Mouse (Mus musculus) mouse trophoblast stem cell (cell line): ENCODE measurements around the gene Tmem132d.

Experiments used
- in situ Hi-C, 2 experiments: fragments of 300-500 bp; cut with MseI, MboI; formaldehyde crosslinking; loops; 2 replicates in 1 of 2; 3 replicates in 1 of 2; pipeline ENCODE4 v1.15.1; 2025

Tmem132d gene

DNA sequence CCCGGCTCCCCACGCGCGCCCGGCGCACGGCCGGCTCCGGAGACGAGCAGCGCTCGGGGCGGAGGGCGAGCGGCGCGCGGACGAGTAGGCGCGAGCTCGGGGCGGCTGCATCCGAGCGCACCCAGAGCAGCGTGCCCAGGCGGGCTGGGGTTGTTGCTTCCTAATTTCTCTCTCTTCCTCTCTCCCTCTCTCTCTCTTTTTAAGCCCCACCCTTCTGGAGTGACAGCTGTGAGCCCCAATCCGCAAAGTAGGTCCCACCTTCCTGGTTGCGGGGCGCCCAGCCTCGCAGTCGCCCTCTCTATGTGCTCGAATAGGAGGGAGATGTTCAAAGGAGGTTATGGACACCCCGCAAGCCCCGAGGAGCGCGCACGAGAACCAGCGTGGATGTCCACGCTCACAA lies at the start of gene Tmem132d:
Tmem132d (minus strand) TSS at position 162 of the 400 bp plus-strand sequence.
- in situ Hi-C loops = no loop called here

- in situ Hi-C loops = no loop called here
Measured at GRCm38 (mm10) chr5:128480816-128481215, 47.9 kb upstream of the Tmem132d start.

- in situ Hi-C loops = no loop called here
Measured at GRCm38 (mm10) chr5:128475372-128475771, 42.5 kb upstream of the Tmem132d start.

DNA sequence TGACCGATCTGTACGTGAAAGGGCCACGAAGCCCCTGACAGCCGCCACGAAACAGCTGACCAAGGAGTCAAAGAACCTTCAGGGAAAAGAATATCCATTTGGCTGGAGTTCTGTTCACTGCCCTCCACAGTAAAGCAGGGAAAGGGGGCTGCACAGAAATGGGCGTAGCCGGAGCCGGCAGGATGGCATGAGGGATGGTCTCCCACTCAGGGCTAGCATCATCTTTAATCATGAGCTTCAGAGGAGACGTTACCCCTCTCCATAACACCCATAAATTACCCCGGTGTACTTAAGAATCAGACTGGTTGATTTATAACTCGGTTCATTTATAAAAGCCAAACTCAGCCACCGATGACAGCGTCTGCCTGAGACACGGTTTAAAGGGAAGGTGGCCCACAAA lies 36.9 kb upstream of the Tmem132d start:
- in situ Hi-C loops = no loop called here

GRCm38 (mm10) chr5:128464514-128464913 lies 31.6 kb upstream of the Tmem132d start:
- in situ Hi-C loops = no loop called here

DNA sequence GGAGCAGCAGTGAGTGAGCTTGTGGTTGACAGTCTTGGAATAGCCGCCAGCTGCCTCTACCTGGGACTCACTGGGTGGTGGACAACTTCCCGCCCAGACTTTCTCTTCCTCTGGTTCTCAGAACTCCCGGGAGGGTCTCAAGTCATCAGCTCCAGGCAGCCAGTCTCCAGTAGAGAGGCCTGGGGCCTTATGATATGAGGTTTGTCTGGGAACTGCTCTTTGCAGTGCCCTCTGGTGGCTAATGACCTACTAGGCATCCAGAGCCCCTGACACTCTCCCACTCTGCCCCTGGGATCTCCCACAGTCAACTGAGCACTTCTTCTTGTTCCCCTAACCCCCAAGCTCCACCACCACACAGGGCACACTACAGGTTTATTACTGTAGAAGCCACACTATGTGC lies 27.7 kb upstream of the Tmem132d start:
- in situ Hi-C loops = no loop called here

GRCm38 (mm10) chr5:128455732-128456131 lies 22.9 kb upstream of the Tmem132d start:
- in situ Hi-C loops = no loop called here

GRCm38 (mm10) chr5:128452196-128452595 lies 19.3 kb upstream of the Tmem132d start:
- in situ Hi-C loops = no loop called here

DNA sequence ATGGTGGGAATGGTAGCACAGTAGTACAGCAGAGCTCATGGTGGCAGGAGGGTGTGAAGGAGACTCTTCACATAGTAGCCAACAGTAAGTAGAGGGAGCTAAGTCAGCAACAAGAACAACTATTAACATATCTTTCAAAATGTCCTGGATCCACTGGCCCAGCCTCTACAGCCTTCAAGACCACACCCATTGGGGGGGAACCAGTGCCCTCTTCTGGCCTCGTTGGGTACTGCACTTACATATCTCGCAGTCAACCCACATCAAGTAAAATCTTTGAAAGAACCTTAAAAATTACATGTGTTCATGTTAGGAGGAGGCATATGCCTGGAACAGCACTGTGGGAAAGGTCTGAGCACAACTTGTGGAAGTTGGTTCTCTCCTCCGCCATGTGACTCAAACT lies 17.9 kb upstream of the Tmem132d start:
- in situ Hi-C loops = no loop called here

GRCm38 (mm10) chr5:128444876-128445275 lies 12.0 kb upstream of the Tmem132d start:
- in situ Hi-C loops = no loop called here

- in situ Hi-C loops = no loop called here
Measured at GRCm38 (mm10) chr5:128443848-128444247, 11.0 kb upstream of the Tmem132d start.

- in situ Hi-C loops = no loop called here
Measured at GRCm38 (mm10) chr5:128441121-128441520, 8.2 kb upstream of the Tmem132d start.

GRCm38 (mm10) chr5:128439828-128440227 lies 7.0 kb upstream of the Tmem132d start:
- in situ Hi-C loops = no loop called here

DNA sequence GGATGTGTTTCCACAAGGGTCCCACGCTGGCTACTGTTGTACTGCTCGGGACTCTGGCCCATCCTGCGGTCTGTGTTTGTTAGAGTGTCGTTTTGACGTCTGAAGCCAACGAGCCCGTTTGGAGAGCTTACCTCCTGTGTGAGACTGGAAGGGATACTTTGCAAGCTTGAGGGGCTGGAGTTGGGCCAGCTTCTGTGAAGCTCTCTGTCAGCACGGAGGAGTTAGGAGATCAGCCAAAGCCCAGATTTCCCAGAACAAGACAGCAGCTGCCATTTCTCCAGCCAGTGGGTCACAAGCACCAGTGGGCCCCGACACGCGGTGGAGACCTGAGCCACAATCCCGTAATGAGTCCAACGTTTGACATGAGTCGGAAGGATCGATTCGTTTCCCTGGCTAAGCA lies 5.2 kb upstream of the Tmem132d start:
- in situ Hi-C loops = no loop called here

DNA sequence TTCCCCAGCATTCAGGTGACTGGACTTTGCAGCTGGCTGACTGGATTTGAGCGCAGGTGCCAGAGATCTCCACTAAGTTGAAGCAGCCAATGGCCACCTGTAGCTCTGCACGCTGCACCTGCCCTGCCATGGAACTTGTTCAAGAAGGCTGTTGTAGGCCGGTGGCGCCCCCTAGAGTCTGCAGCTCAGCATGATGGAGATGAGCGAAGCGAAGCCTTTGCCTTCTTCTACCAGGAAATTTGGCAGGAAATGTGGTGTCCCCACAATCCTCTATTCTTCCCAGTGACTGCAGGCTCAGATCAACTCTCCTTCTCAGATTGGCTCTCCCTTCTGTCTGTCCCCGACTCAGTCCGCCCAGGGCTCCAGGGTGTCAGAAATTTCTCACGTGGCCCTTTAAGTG lies 4.0 kb upstream of the Tmem132d start:
- in situ Hi-C loops = no loop called here

- in situ Hi-C loops = no loop called here
Measured at GRCm38 (mm10) chr5:128435683-128436082, 2.8 kb upstream of the Tmem132d start.

DNA sequence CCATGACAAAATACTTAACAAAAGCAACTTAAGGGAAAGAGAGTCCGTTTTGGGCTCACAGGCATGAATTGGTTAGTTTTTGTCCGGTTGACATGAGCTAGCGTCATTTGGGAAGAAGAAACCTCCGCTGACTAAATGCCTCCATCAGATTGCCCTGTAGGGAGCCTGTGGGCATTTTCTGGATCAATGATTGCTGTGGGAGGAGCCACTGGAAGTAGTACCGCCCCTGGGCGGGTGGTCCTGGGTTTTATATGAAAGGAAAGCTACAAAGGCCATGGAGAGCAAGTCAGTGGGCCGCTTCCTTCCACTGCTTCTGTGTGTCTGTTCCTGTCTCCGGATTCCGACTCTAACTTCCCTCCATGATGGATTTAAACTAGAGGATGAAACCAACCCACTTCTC lies 909 bp upstream of the Tmem132d start:
- in situ Hi-C loops = no loop called here

DNA sequence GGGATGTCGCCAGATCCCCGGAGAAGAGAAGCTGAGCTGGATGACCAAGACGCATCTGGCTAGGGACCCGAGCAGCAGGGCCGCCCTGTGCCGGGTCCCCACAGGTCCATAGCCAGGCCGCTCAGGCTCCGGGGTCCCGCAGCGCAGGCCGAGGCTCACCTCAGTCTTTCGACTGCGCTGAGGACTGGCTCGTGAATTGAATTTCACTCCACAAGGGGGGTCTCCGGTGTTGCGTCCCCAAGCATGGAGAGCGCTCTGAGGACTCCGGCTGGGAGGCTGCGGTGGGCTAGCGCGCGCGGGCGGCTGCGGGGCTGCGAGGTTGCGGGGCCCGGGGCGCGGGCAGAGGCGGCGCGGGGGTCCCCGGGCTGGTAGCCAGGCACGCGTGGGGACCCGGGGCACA lies 455 bp downstream of the Tmem132d start:
- in situ Hi-C loops = no loop called here

- in situ Hi-C loops = no loop called here
Measured at GRCm38 (mm10) chr5:128424636-128425035, 8.2 kb downstream of the Tmem132d start.

- in situ Hi-C loops = no loop called here
Measured at GRCm38 (mm10) chr5:128424213-128424612, 8.7 kb downstream of the Tmem132d start.

DNA sequence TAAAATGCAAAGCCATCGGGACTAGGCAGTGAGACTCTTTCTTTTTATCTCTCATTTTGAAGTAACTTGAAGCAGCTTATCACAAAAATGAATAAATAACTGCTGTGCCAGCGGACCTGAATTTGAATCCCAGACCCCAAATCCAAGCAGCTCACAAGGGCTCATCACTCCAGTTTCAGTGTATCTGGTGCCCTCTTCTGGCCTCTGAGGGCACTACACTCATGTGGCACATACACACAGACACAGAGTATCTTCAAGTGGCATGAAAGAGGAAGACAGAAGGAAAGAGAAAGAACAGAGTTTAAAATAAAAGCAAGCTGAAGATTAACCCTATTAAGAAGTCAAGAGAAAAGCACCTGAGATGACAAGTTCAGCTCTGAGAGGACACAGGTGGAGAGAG lies 10.8 kb downstream of the Tmem132d start:
- in situ Hi-C loops = no loop called here

GRCm38 (mm10) chr5:128418149-128418710 lies 14.6 kb downstream of the Tmem132d start:
- in situ Hi-C loops = no loop called here

GRCm38 (mm10) chr5:128414056-128414455 lies 18.8 kb downstream of the Tmem132d start:
- in situ Hi-C loops = no loop called here

GRCm38 (mm10) chr5:128412306-128412705 lies 20.6 kb downstream of the Tmem132d start:
- in situ Hi-C loops = no loop called here
